Mouse (Mus musculus) liver, embryonic 14.5 days (tissue): Measurements from ENCODE around the gene Insm1. TPM values are rescaled to one million over a fixed set of nuclear protein-coding genes. Genes with fewer than 3 reads are reported as not detected.

Experiments
- ATAC-seq: fragments of 200-750 bp; cut with Nextera tagmentation; 2 replicates; pipeline ENCODE4 v1.8.0; 2017; ENCODE audit warnings: moderate number of reproducible peaks, mild to moderate bottlenecking, moderate library complexity; ENCODE audit not compliant: insufficient read depth
- DNase-seq, 3 experiments: peaks; one replicate each; pipeline ENCODE4 v3.0.0-alpha.2; 2012 to 2013; ENCODE audit warnings: low read depth in 3 of 3, low spot score in 3 of 3
- H3K27ac ChIP-seq: fragments of 300-500 bp; sonication (generic); 2 replicates; pipeline ENCODE4 v1.5.1; 2014; ENCODE audit warnings: moderate library complexity, mild to moderate bottlenecking, control low read depth, inconsistent platforms
- H3K27me3 ChIP-seq: fragments of 300-500 bp; sonication (generic); 2 replicates; pipeline ENCODE4 v1.6.1; 2014; ENCODE audit warnings: mild to moderate bottlenecking, low read length, moderate library complexity; ENCODE audit not compliant: control insufficient read depth, insufficient read depth
- H3K36me3 ChIP-seq: fragments of 300-500 bp; sonication (generic); replicated peaks from 2 replicates; pipeline ENCODE4 v1.6.1; 2014; ENCODE audit warnings: low read depth; ENCODE audit not compliant: control insufficient read depth, insufficient read depth
- H3K4me1 ChIP-seq, 2 experiments: fragments of 200-500 bp in 1 of 2; fragments of 300-500 bp in 1 of 2; sonication (generic) in 1 of 2; replicated peaks; 2 replicates each; pipeline ENCODE4 v1.6.1; 2012 to 2014; ENCODE audit warnings: antibody characterized with exemption in 1 of 2, inconsistent platforms in 1 of 2, low read length in 1 of 2; ENCODE audit not compliant: control insufficient read depth in 2 of 2, insufficient read depth in 2 of 2
- H3K4me2 ChIP-seq: fragments of 300-500 bp; sonication (generic); 2 replicates; pipeline ENCODE4 v1.6.1; 2014; ENCODE audit warnings: low read depth, mild to moderate bottlenecking, control low read depth, moderate library complexity
- H3K4me3 ChIP-seq, 2 experiments: fragments of 200-500 bp in 1 of 2; fragments of 300-500 bp in 1 of 2; sonication (generic) in 1 of 2; 2 replicates each; pipeline ENCODE4 v1.5.1; 2012 to 2014; ENCODE audit warnings: low read depth in 2 of 2, low read length in 2 of 2, mild to moderate bottlenecking in 2 of 2, control low read depth in 1 of 2, inconsistent platforms in 1 of 2, moderate library complexity in 1 of 2; ENCODE audit not compliant: insufficient read depth in 1 of 2
- H3K9ac ChIP-seq: fragments of 300-500 bp; sonication (generic); replicated peaks from 2 replicates; pipeline ENCODE4 v1.6.1; 2014; ENCODE audit warnings: mild to moderate bottlenecking, control low read depth, moderate library complexity
- H3K9me3 ChIP-seq: fragments of 300-500 bp; sonication (generic); 2 replicates; pipeline ENCODE4 v1.6.1; 2016; ENCODE audit warnings: low read length, mixed read lengths; ENCODE audit not compliant: control insufficient read depth
- CTCF ChIP-seq: IDR thresholded peaks from 2 replicates; pipeline ENCODE4 v1.5.1; 2016; ENCODE audit warnings: antibody characterized with exemption, low read depth, control low read depth
- EP300 ChIP-seq: IDR thresholded peaks from 2 replicates; pipeline ENCODE4 v1.6.1; 2016; ENCODE audit warnings: antibody characterized with exemption, low read depth
- WGBS: fragments of 180-500 bp; shearing (Covaris S2); extraction: QIAGEN DNeasy Blood & Tissue Kit; methylation state at CpG from one replicate; pipeline ENCODE4 v1.1.7; 2014; ENCODE audit not compliant: insufficient replicate concordance; 5-methylcytosine and 5-hydroxymethylcytosine counted together
- polyA plus RNA-seq, 2 experiments: library from polyadenylated mRNA; depleted of rRNA in 1 of 2; stranded (reverse) in 1 of 2; unstranded in 1 of 2; fragments of >200 nt; fragmentation: Nextera tagmentation in 1 of 2; extraction: Ambion mirVana in 1 of 2; gene quantifications; 2 replicates each; pipeline versions ENCODE4 v1.2.1 to v1.2.3; 2012 to 2014

Insm1 gene
- polyA plus RNA-seq, 2 experiments, result 0.02 TPM; not detected in 1

- H3K36me3 ChIP-seq, result no peaks in the 10 kb centered on the region
- no peak for ATAC-seq
- TF ChIP-seq EP300, result no peak
- no peak for TF ChIP-seq CTCF
- no peak overlapping the region for H3K4me3 ChIP-seq
- H3K4me1 ChIP-seq, result no peaks in the 10 kb centered on the region
- no peak overlapping the region for H3K4me2 ChIP-seq
- H3K27me3 ChIP-seq, result no peaks in the 10 kb centered on the region
- H3K9ac ChIP-seq, result no peak overlapping the region
- H3K27ac ChIP-seq, result no peak overlapping the region
- no peaks in the 10 kb centered on the region for H3K9me3 ChIP-seq
- WGBS, result 71% methylated on average over 6 of the region's 6 CpGs
- no peak for DNase-seq
Observed at GRCm38 (mm10) chr2:146250236-146250904, 28.6 kb downstream of the Insm1 start.

GRCm38 (mm10) chr2:146254387-146254786 lies 32.7 kb downstream of the Insm1 start:
- ATAC-seq (no peak), DNase-seq (no peak)
- 61% methylated on average over 1 of the region's 1 CpGs for WGBS
- H3K9ac ChIP-seq, result no peak overlapping the region
- no peaks in the 10 kb centered on the region for H3K36me3 ChIP-seq
- no peak overlapping the region for H3K27ac ChIP-seq
- H3K4me2 ChIP-seq, result no peak overlapping the region
- no peaks in the 10 kb centered on the region for H3K4me1 ChIP-seq
- TF ChIP-seq EP300 (no peak), CTCF (no peak)
- no peaks in the 10 kb centered on the region for H3K27me3 ChIP-seq
- H3K9me3 ChIP-seq, result no peaks in the 10 kb centered on the region
- no peak overlapping the region for H3K4me3 ChIP-seq

- TF ChIP-seq CTCF, result no peak
- TF ChIP-seq EP300, result no peak
- Histone ChIP-seq H3K9ac (no peak overlapping the region), H3K36me3 (no peaks in the 10 kb centered on the region), H3K4me1 (no peaks in the 10 kb centered on the region), H3K27me3 (no peaks in the 10 kb centered on the region), H3K4me2 (no peak overlapping the region), H3K9me3 (no peaks in the 10 kb centered on the region), H3K4me3 (no peak overlapping the region), H3K27ac (no peak overlapping the region)
- ATAC-seq, result no peak
- no peak for DNase-seq
Observed at GRCm38 (mm10) chr2:146255636-146256035, 33.9 kb downstream of the Insm1 start.

- Histone ChIP-seq H3K4me1 (no peaks in the 10 kb centered on the region), H3K27ac (no peak overlapping the region), H3K9ac (no peak overlapping the region), H3K27me3 (no peaks in the 10 kb centered on the region), H3K4me2 (no peak overlapping the region), H3K9me3 (no peaks in the 10 kb centered on the region), H3K36me3 (no peaks in the 10 kb centered on the region), H3K4me3 (no peak overlapping the region)
- ATAC-seq (no peak), DNase-seq (no peak)
- TF ChIP-seq CTCF, result 0 out of 2 replicates have a peak, but pooled peaks have one; percentile 8
- no peak for TF ChIP-seq EP300
- 59% methylated on average over 3 of the region's 3 CpGs for WGBS
Observed at GRCm38 (mm10) chr2:146256321-146256875, 34.7 kb downstream of the Insm1 start.

- Histone ChIP-seq H3K27ac (no peak overlapping the region), H3K4me3 (no peak overlapping the region), H3K36me3 (no peaks in the 10 kb centered on the region), H3K4me2 (no peak overlapping the region), H3K27me3 (no peaks in the 10 kb centered on the region), H3K4me1 (no peaks in the 10 kb centered on the region), H3K9me3 (no peaks in the 10 kb centered on the region), H3K9ac (no peak overlapping the region)
- TF ChIP-seq EP300 (no peak), CTCF (no peak)
- WGBS, result 43% methylated on average over 3 of the region's 3 CpGs
- ATAC-seq (no peak), DNase-seq (no peak)
Observed at GRCm38 (mm10) chr2:146257037-146257436, 35.3 kb downstream of the Insm1 start.
